Mouse (Mus musculus) stomach, postnatal 0 days (tissue): ENCODE data around the gene Nbas.

Experiments used
- CTCF ChIP-seq: IDR thresholded peaks from 2 replicates; pipeline ENCODE4 v1.5.1; 2016; ENCODE audit warnings: antibody characterized with exemption, low read depth, mild to moderate bottlenecking, moderate library complexity
- EP300 ChIP-seq: optimal IDR thresholded peaks from 2 replicates; pipeline ENCODE3; 2016; ENCODE audit warnings: antibody characterized with exemption

DNA sequence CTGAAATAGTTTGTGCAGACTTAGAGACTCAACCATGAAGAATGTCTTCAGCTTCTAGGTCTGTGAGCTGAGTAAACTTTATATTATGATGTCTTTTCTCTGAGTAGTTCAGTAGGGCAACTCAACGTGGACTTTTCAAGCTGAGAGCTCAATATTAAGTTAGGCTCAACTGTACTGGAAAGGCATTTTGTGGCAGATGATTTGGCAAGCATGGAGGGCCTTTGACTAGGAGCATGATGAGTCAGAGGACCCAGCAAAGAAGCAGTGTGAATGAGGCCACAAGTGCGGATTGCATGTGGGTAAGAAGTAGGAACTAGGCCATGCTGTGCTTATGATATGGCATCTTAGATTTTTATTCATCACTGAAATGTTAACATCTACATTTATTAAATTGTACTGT, 205.9 kb downstream of the Nbas start:
- no peak for TF ChIP-seq CTCF
- no peak for TF ChIP-seq EP300
